Mouse (Mus musculus) erythroid progenitor cell, adult 5-6 weeks (primary cell): ENCODE data around the gene A530084C06Rik. TPM values are rescaled to one million over a fixed set of nuclear protein-coding genes. Genes with fewer than 3 reads are reported as not detected.

ENCODE experiments used
- ATAC-seq: replicated peaks from 2 replicates; pipeline ENCODE4 v1.8.0; 2016; ENCODE audit warnings: moderate number of reproducible peaks, mild to moderate bottlenecking, moderate TSS enrichment, inconsistent platforms; ENCODE audit not compliant: poor library complexity, low FRiP score, severe bottlenecking
- total RNA-seq, 2 experiments: library from RNA; stranded (forward) in 1 of 2; stranded (reverse) in 1 of 2; fragments of 150-400 nt in 1 of 2; fragments of 186-747, 209-891 nt in 1 of 2; gene quantifications; 2 replicates each; pipeline versions ENCODE4 v1.2.3 to v1.2.4; 2015 to 2017; ENCODE audit warnings: low replicate concordance in 2 of 2

Gene A530084C06Rik
- total RNA-seq (2015; ENCODE audit: low replicate concordance) (not detected in 2 replicates), total RNA-seq (2017; ENCODE audit: low replicate concordance) (not detected in 2 replicates)

GRCm38 (mm10) chr13:31558521-31559418 lies at the start of gene A530084C06Rik:
TSS of gene A530084C06Rik (minus strand) at chr13:31559333.
- ATAC-seq, result no peak

- ATAC-seq, result no peak
These were observed 44.8 kb upstream of the A530084C06Rik start for GRCm38 (mm10) chr13:31603964-31604363.

DNA sequence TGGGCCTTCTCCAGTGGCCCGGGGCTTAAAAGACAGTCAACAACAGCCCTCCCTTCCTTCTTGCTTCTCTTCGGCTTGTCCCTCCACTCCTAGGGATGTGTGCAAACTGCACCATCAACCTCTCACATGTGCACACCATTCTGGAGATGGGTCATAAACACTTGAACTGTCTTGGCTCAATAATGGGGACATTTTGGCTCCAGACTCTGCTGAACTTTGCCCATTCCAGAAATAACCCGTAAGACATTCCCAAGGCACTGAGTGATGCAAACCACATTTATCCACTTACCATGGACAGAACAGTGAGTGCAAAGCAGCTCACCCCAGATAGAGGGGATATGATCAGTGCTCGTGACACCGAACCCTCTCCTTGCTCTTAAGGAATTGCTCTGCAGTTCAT lies 40.4 kb upstream of the A530084C06Rik start:
- ATAC-seq, result no peak

DNA sequence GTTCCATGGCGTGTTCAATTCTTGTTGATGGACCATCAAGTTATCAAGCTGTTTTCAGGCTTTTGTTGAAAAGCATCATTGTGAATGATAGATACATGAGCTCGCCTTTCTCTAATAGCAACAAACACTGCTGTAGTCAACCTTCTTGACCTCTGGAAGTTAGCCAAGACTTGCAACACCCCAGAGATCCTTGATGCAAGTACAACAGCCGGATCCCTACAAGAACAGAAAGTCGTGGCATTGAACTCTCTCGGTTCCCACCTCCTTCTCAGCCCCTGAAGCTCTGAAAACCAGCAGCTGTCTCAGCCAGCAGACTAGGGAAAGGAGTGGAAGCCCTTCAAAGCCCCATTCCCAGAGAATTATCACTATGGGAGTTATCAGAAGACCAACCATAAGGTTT lies 28.2 kb upstream of the A530084C06Rik start:
- ATAC-seq, result no peak

- no peak for ATAC-seq
These were observed 20.7 kb upstream of the A530084C06Rik start for GRCm38 (mm10) chr13:31579866-31580265.

- ATAC-seq, result no peak
These were observed 19.3 kb upstream of the A530084C06Rik start for GRCm38 (mm10) chr13:31578389-31578788.

DNA sequence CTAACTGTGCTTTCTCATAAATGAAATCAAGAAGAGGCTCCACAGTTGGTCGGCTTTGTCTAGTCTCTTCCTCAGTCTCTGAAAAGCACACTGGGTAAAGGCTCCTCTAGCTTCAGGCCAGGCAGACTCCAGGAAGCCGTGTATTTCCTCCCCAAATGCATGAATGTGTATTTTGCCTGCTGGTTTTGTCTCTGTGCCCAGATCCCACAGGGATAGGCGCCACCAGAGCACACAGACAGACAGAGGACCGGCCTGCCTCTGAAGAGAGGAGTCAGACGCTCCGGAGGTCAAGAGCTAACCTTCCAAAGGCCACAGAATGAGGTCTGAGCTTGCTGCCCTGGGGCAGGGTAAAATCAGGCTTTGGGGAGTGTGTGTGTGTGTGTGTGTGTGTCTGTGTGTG lies 18.4 kb upstream of the A530084C06Rik start:
- no peak for ATAC-seq

DNA sequence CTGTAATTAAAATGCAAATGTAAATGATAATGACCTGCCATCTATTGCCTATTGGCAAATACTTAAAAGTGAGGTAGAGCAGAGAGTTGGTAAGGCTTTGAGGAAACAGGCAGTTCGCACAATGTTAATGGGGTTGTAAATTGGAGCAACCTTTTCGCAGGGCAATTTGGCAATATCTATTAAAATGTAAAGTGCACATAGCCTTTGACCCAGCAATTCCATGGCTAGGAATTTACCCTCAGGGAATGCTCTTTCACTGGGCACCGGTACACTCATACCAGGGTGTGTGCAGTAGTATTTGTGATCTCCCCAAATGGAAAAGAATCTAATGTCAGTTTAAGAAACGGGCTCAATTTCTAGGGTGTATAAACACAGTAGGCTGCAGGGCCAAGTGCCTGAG lies 17.6 kb upstream of the A530084C06Rik start:
- no peak for ATAC-seq

DNA sequence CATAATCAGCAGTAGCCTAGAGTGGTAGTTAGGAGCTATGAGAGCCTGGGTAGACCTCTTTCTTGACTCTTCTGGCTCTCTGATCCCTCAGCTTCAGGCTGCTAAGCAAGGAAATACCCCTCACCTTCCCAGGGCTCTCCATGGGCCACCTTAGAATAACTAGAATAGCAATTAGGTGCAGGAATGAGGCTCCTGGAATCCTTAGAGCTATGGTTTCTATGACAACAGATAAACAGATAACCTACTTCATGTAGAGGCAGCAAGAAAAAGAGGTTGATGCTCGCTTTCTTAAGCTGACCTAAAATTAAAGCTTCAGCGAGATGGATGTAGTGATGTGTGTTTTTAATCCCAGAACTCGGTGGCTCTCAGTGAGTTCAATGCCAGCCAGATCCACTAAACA lies 15.5 kb upstream of the A530084C06Rik start:
- no peak for ATAC-seq

DNA sequence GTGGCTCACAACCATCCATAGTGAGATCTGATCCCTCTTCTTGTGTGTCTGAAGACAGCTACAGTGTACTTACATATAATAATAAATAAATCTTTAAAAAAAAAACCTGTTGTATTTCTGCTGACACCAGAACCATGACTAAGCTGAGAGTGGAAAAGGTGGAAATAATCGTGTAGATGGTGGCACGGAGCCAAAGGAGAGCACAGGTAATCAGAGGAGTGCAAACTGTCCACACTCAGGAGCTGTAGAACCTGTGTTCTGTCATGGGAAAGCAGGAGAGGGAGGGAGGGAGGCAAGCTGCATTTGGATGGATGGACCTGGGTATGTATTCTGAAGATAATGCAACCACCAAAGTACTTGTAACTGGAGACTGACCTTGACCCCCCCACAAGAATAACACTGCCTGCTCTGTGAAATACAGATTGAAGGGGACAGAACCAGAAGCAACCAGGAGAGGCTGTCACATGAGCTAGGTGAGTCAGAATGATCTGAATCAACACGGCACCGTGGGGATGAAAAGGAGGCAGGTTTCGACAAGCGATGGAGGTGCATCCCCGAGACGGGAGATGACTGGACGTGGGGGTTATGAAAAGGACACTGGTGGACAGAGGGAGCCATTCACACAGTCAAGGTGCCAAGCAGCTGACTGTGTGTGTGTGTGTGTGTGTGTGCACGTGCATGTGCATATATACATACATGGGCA lies 13.8 kb upstream of the A530084C06Rik start:
- ATAC-seq, result no peak

- ATAC-seq, result no peak
These were observed 8.6 kb upstream of the A530084C06Rik start for GRCm38 (mm10) chr13:31567617-31568294.

DNA sequence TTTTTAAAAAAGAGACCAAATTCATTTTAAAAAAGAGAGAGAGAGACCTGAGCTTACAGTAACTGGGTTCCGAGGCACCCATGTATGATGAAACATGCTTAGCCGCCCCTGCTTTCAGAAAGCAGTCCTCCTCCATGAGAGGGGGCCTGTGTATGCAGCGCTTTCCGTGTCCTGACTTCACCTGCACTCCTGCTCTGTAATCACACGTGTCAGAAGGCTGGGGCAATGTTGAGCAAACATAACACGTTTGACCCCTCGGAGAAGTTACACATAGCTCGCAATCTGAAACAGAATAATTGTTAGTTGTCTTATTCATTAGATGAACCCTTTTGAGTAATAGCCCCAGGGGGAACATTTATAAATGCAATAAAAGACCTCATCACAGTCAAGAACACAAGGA lies 8.0 kb upstream of the A530084C06Rik start:
- ATAC-seq, result no peak

DNA sequence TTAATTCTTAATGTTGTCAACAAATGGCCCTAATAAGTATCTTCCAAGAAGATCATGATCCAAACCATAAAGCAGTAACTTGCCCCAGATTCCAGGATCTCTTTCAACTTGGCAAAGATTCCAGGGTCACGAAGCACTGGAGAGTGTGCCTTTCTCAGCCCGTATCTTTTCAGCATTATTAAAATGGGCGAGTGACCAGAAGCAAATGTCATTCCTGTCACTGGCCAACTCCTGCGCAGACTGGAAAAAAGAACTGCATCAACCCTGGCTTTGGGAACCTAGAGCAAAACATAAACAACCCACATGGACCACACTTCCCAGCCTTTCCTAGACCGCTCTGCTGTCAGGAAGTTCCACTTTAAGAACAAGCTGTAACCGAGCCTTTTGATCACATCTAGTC lies 5.3 kb upstream of the A530084C06Rik start:
- ATAC-seq, result no peak

DNA sequence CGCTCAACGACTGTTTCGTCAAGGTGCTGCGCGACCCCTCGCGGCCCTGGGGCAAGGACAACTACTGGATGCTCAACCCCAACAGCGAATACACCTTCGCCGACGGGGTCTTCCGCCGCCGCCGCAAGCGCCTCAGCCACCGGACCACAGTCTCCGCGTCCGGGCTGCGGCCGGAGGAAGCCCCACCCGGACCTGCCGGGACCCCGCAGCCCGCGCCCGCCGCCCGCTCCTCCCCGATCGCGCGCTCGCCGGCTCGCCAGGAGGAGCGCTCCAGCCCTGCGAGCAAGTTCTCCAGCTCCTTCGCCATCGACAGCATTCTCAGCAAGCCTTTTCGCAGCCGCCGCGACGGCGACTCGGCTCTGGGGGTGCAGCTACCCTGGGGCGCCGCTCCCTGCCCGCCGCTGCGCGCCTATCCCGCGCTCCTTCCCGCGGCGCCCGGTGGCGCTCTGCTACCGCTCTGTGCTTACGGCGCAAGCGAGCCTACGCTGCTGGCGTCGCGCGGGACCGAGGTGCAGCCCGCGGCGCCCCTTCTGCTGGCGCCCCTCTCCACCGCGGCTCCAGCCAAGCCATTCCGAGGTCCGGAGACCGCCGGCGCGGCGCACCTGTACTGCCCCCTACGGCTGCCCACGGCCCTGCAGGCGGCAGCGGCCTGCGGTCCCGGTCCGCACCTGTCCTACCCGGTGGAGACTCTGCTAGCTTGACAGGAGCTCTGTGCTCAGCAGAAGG lies 449 bp upstream of the A530084C06Rik start:
- ATAC-seq, result no peak

GRCm38 (mm10) chr13:31557768-31558520 lies 1.2 kb downstream of the A530084C06Rik start:
- no peak for ATAC-seq

GRCm38 (mm10) chr13:31556964-31557767 lies 2.0 kb downstream of the A530084C06Rik start:
- ATAC-seq, result no peak

- ATAC-seq, result no peak
These were observed 3.3 kb downstream of the A530084C06Rik start, which contains the start of gene Foxq1 for GRCm38 (mm10) chr13:31555834-31556233. TSS of gene Foxq1 (plus strand) at chr13:31556134.

GRCm38 (mm10) chr13:31547610-31548009 lies 11.5 kb downstream of the A530084C06Rik start:
- ATAC-seq, result no peak
